Mouse (Mus musculus) left cerebral cortex, postnatal 4 days (tissue): ENCODE results near the gene Astl. TPM values are rescaled to one million over a fixed set of nuclear protein-coding genes. Genes with fewer than 3 reads are reported as not detected.

Experiments used
- DNase-seq: peaks from one replicate; pipeline ENCODE4 v3.0.0-alpha.2; 2022
- intact Hi-C: fragments of 180-260 bp; cut with DNase I; formaldehyde crosslinking; loops from one replicate; pipeline ENCODE4 v1.15.1; 2025
- total RNA-seq, 2 experiments: library from RNA; stranded (reverse); gene quantifications; 2 replicates each; pipeline ENCODE4 v1.2.3; 2021

Gene Astl
- total RNA-seq, 2 experiments from 2014 or later = not detected

DNA sequence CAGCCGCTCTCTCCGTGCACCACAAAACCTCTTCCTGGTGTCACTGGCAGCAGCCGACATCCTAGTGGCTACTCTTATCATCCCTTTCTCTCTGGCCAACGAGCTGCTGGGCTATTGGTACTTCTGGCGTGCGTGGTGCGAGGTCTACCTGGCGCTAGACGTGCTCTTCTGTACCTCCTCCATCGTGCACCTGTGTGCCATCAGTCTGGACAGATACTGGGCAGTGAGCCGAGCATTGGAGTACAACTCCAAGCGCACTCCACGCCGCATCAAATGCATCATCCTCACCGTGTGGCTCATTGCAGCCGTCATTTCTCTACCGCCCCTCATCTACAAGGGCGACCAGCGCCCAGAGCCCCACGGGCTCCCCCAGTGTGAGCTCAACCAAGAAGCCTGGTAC lies 25.3 kb downstream of the Astl start:
- intact Hi-C loops = loop anchor here (2.0 to 5.0 kb wide), 2 partner anchors 67 to 194 kb away; no protein-coding TSS in a partner anchor
- DNase-seq = no peak

DNA sequence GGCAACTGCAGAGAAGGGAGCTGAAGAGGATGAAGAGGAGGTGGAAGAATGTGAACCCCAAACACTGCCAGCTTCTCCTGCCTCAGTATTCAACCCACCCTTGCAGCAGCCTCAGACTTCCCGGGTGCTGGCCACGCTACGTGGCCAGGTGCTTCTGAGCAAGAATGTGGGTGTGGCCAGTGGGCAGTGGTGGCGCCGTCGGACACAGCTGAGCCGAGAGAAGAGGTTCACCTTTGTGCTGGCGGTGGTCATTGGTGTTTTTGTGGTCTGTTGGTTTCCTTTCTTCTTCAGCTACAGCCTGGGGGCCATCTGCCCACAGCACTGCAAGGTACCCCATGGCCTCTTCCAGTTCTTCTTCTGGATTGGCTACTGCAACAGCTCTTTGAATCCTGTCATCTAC lies 26.0 kb downstream of the Astl start:
- intact Hi-C loops = loop anchor here (5.0 kb wide), 1 partner anchor 193 kb away; no protein-coding TSS in a partner anchor
- DNase-seq = no peak

DNA sequence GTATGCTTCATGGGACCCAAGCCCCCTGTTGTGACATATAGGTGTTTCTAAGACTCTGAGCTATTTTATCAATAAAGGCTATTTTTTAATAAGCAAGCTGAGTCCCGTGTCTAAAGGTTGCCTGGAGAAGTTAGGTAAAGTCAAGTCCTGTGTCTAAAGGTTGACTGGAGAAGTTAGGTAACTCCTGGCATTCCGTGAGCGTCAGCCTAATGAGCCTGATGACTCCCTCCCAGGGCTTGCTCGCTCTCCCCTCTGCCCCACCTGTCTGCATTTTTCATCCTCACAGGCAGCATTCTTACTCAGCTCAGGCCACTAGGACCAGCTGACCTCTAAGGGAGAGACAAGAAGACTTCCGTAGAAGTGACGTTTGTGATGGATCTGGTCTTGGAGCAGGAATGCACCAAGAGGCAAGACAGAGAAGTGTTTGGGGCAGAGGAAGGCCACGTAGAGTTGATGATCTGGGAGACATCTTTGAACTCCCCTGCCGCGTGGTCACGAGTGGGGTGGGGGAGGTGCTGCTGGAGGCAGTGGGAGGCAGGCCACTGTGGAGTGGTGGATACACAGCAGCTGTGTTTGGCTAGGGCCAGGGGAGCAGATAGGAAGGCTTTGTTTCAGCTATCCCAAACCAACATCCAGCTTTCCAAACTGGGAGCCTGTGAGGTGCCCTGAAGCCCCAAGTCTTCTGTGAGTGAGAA lies 28.8 kb downstream of the Astl start:
- intact Hi-C loops = no loop called here
- no peak for DNase-seq

DNA sequence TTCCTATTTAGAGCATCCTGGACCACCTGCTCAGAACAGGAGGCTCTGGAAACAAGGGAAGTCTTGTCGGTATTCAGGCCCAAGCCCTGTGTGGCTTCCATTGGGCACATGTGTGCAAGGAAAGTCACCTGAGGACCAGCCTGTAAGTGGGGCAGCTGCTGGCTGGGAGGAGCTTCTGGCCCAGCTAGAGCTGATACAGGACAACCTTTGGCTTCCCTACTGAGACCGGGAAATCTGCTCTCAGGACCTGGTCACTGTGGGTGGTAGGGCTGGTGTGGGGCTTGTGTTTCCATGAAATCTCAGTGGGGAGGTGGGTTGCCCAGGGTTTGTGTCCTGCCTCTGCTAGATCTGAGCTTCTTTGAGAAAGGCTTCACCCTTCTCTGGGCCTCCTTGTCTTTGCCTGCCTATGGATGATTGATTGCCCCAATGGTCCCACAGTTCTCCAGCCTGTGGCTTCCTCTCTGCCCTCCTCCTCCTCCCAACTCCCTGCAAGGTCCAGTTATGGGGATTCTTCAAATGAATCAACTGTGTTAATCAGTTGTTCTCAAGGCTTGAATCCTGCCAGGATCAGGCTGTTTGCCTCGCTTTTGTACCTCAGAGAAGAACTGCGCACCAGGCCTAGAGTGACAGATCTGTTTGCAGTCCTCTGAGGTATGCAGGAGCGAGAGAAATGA lies 31.4 kb downstream of the Astl start:
- no peak for DNase-seq
- intact Hi-C loops = no loop called here

DNA sequence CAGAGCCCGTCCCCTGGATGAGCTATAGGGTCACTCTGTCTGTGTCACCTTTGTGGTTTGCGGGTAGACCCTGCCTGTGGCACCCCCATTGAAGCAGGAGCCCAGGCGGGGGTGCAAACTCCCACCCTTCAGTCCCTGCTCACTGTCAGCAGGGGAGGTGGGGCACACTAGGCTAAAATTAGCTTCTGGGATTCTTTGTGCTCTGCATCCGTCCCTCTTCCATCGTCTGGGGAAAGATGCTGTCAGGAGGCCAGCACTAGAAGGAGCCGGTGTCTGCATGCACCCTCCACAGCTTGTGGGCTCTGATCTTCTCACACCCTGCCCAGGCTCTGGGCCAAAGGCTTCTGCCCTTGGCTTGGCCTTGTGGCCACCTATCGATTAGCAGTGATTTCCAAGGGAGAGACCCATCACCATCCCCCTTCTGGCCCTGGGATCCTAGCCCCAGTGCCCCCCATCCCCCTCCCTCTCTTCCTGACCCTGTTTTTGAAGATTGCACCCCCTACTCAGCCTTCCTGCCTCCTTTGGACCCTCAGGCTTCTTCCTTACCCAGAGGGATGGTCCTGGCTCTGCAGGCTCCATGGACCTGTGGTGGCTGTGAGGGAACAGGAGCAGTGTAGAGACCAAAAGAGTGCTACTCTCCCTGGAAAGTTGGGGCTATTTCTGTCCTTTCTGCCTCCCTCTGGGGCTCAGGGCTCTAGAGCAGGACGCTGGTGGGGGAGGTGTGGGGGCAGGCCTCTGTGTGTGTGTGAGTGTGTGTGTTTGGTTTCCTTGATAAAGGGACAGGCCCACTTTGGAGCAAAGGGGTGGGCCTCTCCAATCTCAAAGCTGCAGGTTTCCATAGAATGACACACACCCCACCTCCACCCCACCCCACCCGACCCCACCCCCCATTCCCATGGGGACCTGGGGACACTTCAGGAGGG lies 32.4 kb downstream of the Astl start:
- intact Hi-C loops = no loop called here
- DNase-seq = no peak

DNA sequence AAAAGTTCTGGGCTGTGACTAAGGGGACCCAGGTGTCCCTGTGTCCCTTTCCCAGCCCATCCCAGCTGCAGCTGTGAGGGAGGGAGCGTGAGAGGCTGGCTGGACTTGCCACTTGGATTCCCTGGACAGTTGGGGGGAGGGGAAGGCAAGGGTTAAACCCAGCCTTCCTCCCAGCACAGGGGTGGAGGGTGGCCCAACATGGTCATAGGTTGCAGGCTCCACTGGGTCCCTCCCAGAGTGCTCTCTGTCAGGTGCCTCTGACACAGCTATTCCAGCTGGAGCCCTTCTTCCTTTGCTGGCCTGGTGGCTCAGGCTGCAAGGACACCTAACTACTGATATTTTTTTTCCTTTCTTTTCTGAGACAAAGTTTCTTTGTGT lies 33.0 kb downstream of the Astl start:
- no peak for DNase-seq
- intact Hi-C loops = no loop called here

DNA sequence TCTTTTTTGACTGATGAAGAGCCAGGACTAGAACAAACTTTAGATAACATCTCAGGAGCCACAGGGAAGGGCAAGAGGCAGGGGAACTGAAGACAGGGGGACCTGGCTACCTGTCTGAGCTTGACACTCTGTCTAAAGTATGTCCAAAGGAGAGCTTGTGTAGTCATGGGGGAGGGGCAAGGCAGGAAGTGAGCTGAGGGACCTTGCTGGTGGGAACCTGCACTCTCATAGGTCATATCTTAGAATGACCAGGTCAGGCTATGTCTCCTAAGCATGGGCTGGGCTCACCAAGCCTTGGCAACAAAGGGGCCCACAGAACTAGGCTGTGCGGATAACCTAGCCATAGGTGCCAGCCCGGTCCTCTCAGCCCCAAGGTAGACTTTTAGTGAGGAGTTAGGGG lies 33.6 kb downstream of the Astl start:
- intact Hi-C loops = no loop called here
- no peak for DNase-seq

DNA sequence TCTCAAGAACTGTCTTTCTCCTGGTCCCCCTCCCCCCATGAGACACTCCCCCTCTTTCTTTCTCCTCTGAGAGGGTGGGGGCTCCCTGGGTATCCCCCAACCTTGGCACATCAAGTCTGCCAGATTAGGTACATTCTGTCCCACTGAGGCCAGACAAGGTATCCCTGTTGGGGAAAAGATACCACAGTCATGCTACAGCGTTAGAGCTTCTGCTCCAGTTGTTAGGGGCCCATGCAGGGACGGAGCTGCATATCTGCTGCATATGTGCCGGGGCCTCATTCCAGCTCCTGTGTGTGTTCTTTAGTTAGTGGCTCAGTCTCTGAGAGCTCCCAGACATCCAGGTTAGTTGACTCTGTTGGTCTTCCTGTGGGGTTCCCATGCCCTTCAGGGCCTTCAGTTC lies 35.7 kb downstream of the Astl start:
- intact Hi-C loops = no loop called here
- no peak for DNase-seq

DNA sequence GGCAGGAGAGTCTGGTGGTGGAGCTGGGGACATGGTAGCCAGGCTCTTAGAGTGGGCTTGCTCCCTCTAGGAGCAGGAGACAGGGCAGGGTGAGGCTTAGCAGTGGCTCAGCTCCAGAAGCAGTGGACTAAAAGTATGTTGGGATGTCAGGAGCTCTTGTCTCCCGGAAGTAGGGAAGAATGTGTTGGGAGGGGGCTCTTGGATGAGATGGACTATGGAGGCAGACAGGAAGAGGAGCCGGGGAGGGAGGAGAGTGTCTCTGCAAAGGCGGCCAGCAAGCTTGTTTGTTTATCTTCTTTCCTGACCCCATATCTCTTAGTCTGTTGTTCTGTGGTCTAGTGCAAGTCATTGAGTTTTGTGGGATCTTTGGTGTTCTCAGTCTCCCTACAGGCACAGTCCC lies 36.6 kb downstream of the Astl start:
- no peak for DNase-seq
- intact Hi-C loops = no loop called here

DNA sequence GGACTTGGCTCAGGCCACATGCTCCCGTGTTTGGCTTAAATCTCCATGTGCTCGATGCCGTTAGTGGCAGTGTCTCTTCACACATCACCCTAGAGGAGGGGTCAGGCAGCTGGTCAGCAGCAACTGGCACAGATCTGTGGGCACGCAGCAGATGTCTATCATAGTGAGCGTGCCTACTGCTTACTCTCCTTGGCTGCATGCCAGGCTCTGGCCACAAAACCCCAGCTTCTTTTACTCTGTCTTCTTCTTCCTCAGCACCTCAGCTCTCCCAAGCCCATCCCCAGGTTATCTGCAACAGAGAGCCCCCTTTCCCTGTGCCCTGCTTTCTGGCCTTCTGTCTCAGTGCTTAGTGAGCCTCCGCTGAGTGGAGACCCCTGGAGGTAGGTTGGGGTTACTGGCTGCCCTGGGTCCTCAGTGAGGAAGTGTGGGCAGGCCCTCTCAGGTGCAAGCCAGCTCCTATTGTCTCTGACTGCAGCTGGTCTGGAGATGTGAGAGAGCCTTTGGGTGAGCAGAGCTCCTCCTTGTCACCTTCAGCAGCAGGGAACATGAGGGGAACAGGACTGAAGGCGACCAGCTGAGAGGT lies 37.4 kb downstream of the Astl start:
- intact Hi-C loops = no loop called here
- DNase-seq = peak; percentile 29

DNA sequence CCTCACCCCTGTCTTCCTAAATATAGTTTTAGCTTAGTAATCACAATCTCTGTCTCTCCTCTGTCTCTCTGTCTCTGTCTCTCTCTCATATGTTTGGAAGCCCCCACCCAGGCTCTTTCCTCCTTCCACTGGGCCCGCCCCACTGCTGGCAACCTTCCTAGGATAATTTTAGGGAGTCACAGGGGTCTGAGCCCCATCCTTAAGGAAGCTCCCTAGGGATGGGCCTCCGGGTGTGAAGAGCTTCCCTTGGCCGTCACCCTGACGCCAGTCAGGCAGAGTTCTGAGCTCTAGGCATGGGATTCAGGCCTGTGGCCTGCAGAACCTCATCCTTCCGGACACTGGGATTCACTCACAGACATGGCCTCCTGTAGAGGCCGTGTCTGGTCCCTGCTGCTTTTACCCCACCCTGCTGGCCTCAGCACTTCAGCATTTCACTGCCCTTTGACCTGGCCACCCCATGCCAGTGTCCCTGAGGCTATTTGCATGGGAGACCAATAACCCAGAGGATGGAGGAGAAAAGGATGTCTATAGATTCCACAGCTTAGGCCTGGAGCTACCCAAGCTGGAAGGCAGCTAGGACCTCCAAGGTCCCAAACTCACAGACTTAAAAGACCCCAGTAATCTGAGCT lies 38.1 kb downstream of the Astl start:
- intact Hi-C loops = no loop called here
- DNase-seq = no peak

DNA sequence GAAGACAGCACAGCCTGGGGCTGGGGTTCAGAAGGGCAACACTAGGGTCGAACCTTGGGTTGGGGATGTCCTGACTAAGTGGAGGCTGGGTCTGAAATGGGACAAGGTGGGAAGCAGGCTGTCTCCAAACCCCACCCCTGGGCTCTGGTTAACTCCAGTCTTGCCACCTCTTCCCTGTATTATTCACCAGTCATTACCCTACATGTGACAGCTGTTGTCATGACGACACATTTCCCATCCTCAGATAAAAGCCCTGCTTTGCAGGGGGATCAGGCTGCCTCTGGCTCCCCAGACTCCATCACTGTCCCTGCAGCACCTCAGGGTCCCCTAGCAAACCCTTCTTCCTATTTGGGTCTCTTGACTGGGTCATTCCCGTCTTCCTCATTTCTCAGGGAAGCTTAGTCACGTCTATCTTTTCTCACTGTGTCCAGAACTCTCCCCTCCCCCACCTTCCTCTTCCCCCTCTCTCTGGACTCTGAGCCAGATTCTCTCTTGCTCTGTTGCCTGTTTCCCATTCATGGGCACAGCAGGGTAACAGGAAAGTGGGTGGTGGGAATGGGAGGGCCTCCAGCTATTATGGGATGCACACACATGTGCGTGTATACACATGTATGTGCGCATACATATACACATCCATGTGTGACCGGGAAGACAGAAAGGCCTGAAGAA lies 39.6 kb downstream of the Astl start:
- intact Hi-C loops = no loop called here
- no peak for DNase-seq

DNA sequence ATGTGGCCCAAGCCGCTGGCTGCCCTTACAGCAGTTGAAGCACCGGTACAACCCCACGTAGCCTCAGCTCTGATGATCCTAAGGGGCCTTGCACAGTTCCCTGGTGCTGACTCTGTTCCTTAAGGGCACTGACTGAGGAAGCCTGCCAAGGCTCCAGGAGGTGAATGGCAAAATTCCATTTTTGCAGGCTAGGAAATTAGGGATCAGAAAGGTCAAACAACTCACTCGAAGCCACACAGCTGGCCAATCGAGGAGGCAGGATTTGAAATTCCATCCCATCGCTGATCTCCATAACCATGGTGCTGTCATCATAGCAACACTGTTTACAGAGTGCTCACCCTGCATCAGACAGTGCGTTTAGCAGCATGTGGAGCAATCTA lies 40.2 kb downstream of the Astl start:
- intact Hi-C loops = no loop called here

DNA sequence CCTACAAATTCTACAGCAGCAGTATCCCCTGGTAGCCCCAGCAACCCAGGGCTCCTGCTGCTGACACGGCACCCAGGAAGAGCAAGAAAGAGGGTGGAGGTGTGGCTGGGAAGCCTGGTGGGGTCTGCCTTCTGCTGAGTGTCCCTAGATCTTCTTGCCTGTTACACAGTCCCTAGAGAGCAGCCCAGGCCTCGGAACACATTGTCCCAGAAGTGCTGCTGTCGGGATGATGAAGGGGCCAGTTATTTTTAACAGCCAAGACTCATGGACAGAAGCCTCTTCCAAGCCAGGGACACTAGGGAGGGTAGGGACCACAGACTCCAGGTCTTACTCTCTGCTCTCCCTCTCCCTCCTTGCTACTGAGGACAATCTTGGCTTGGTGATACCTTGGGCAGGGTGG lies 40.8 kb downstream of the Astl start:
- DNase-seq = no peak
- intact Hi-C loops = no loop called here

More for the DNA sequence above, 40.2 kb downstream of the Astl start:
- no peak for DNase-seq

DNA sequence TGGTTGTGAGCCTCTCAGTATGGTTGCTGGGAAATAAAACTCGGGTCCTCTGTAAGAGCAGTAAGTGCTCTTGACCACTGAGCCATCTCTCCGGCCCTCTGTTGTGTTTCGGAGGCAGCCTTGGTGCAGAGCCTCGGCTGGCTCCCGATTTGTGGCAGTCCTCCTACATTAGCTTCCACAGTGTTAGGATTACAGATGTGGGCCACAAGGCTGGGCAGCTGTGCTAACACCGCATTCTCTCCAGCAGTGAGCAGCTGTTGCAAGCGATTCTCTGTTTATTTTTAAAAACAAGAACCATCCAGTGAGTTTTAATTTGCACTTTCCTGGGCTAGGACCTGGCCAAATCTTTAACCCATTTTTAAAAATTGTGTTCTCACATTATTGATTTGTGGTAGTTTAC lies 45.4 kb downstream of the Astl start:
- DNase-seq = no peak
- intact Hi-C loops = no loop called here

DNA sequence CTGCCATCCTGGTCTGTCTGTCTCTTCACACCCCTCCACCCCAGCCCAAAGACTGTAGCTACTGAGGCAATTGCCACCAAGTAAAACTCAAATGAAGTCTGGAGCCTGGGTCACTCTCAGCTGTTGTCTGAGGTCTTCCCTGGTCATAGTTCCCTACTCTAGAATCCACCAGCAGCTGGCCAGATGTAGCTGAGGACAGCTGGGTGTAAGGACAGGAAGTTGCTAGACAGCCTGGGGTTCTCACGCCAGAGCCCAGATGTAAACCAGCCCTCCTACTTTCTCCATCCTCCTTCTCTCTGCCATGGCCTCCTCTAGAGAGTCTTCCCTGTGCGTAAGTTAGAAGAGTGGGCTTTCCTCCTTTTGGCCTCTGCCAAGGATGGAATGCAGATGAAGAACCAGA lies 49.1 kb downstream of the Astl start:
- DNase-seq = no peak
- intact Hi-C loops = no loop called here

DNA sequence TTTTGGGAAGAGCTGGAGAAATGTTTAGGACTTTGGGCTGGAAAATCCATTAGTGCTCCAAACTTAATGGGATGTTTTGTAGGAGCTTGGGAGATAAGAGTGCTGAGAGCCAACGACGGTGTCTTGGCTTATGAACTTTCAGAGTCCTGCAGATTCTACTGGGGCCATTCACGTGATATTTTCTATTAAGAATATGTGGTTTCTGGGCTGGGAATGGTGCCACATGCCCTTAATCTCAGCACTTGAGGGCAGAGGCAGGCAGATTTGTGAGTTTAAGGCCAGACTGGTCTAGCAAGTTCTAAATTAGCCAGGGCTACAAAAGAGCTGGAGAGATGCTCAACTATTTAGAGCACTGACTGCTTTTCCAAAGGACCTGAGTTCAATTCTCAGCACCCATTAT lies 51.9 kb downstream of the Astl start:
- DNase-seq = no peak
- intact Hi-C loops = no loop called here

DNA sequence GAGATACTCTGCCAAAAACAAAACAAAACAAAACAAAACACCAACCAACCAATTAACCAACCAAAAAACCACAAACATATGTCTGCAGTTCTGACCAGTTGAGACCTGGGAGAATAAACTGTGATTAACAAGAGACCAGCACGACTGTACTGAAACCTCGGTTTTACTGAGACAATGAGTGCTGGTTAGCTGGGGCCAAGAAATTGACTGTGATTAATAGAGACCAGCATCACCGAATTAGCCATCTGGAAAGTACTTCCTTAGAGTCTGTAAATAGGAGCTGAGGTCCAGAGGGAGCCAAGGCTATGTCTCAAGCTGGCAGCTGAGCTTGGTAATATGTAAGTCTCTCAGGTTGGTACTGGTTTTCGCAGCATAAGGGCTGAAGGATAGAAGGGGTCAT lies 52.4 kb downstream of the Astl start:
- intact Hi-C loops = no loop called here
- DNase-seq = no peak

DNA sequence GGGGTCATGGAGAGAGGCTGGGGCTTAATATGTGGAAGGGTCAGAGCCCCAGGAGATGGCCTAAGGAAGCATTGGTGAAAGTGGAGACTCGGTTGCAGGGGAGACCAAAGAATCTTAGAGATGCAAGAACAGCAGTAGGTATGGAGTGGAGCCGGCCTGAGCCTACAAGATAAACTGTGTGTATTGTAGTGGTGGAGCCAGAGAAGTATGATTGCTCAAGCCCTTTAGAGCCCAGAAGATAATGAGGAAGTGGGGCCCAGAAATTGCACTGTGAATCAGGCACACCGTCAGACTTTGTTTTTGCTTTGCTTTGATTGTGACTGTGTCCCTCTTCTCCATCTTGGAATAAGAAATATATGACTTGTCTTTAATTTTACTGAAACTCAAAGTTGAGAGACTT lies 52.9 kb downstream of the Astl start:
- no peak for DNase-seq
- intact Hi-C loops = no loop called here

DNA sequence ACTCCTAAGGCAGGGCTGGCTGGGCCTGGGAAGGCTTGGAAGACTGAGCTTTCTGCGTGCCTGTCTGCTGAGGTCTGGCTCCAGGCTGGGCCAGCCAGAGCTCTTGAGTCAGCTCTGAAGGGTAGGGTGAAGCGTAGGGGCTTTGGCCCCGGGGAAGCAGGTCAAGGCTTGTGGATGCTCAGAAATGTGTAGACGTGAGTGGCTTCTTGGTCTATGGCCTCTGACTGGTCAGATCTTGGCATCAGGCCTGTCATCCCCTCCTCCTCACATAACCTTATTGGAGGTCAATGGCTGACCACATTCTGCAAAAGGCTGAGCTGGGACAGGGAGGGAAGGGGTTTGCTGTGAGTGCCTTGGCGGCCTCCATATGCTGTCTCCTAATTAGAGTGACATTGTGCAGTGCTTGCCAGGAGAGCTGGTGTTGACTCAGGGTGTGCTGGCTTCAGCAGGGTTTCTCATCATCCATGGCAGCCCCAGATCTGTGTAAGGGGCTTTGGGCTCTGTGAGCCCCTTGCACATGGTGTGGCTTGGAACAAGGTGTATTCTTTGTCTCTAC lies 56.2 kb downstream of the Astl start:
- DNase-seq = no peak

More for the DNA sequence above, 56.2 kb downstream of the Astl start:
- intact Hi-C loops = no loop called here
